Mouse (Mus musculus) cerebellum, postnatal 10 days (tissue): ENCODE data around the gene Ttc29.

ENCODE experiments used
- DNase-seq, 2 experiments: peaks; one replicate each; pipeline ENCODE4 v3.0.0; 2021; ENCODE audit warnings: mixed read lengths in 2 of 2

Gene Ttc29

DNA sequence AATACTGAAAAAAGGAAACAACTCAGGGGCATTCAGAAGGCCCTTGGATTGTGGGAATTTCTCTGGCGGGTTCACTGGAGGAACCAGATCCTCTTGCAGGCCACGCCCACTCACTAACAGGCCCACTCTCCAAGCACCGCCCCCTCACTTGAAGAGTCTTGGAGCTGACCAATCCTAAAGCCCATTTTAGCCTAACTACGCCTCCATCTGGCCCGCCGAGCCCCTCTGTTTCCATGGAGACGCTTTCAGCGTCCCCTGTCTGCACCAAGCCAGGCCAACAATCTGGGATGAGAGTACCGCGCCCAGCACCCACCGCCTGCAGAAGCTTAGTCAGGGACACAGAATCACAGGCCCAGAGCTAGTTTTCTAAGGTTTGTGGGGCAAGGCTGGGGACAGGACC lies at the start of gene Ttc29:
TSS of gene Ttc29 (plus strand) at position 224 of the 400 bp plus-strand sequence.
- peak; percentile 70 to 78 for DNase-seq

DNA sequence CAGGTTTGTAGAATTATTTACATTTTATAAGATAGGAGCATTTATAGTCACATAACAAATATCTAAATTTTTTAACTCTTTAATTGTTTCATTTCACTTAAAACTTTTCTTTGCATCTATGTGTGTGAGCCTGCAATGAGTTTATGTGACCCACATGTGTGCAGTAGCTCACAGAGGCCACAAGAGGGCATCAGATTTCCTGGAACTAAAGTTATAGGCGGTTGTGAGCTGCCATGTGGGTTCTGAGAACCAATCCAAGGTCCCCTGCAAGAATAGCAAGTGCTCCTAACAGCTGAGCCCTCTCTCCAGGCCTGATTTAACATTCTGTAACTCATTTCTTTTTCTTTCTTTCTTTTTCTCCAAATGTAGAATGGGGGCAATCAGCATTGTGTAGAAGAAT lies 41.7 kb upstream of the Ttc29 start:
- DNase-seq: no peak

GRCm38 (mm10) chr8:78182654-78183053 lies 30.4 kb upstream of the Ttc29 start:
- DNase-seq: no peak

GRCm38 (mm10) chr8:78183414-78183813 lies 29.7 kb upstream of the Ttc29 start:
- DNase-seq: no peak

DNA sequence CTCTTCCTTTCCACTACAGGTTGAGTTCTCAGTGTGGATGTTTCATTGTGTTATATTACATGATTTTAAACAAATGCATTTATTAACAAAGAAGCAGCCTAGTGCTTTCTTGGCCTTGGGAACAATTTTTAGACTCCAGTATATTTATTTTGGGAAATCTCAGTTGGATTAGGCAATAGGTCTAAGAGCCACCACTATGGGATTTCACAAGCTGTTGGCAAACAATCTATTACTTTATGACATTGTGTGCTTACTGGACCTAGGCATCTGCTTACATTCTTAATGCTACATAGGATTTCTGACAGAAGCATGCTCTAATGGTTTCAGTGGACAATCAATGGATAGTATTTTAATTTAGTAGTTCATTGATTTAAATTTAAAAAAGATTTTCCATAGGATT lies 26.0 kb upstream of the Ttc29 start:
- DNase-seq: no peak

- peak; percentile 35 to 54 for DNase-seq
Measured at GRCm38 (mm10) chr8:78204229-78204628, 8.9 kb upstream of the Ttc29 start.

- no peak for DNase-seq
Measured at GRCm38 (mm10) chr8:78210424-78210823, 2.7 kb upstream of the Ttc29 start.

GRCm38 (mm10) chr8:78214645-78215044 lies 1.5 kb downstream of the Ttc29 start:
- no peak for DNase-seq

GRCm38 (mm10) chr8:78226087-78226486 lies 13.0 kb downstream of the Ttc29 start:
- no peak for DNase-seq

GRCm38 (mm10) chr8:78230721-78231120 lies 17.6 kb downstream of the Ttc29 start:
- no peak for DNase-seq

GRCm38 (mm10) chr8:78232870-78233707 lies 20.0 kb downstream of the Ttc29 start:
- DNase-seq: peak in 1 of 2 experiments; percentile 27

GRCm38 (mm10) chr8:78233708-78234201 lies 20.7 kb downstream of the Ttc29 start:
- DNase-seq: peak; percentile 39 to 48

DNA sequence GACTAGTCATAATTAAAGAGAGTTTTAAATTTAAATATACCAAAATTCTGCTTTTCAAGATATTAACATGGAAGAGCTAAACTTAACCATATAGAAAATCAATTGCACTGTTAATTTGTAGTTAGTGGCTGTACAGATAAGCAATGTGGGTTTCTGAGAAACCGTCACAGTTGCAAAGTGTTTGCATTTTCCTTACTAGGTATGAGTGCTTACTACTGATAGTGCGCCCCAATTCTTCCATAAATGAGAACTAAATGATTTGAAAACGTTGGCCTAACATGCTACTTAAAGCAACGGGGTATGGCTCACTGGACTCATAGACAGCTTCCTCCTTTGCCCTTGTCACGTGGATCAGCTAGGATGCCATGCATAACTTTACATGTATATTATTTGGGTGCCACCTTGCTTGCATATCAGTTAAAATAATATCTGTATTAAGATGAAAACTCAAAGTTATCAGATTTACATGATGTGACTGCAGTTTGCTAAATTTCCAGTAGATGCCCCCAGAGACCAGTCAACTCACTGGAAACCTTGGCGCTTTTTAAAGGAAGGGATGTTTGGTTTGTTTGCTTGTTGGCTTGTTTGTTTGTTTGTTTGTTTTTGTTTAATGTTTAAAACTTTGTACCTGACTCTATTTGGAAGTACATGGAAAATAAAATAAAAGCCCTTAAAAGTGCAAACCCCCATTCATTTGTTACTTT lies 25.0 kb downstream of the Ttc29 start:
- DNase-seq: peak; percentile 56 to 70

GRCm38 (mm10) chr8:78251115-78251514 lies 38.0 kb downstream of the Ttc29 start:
- DNase-seq: no peak

DNA sequence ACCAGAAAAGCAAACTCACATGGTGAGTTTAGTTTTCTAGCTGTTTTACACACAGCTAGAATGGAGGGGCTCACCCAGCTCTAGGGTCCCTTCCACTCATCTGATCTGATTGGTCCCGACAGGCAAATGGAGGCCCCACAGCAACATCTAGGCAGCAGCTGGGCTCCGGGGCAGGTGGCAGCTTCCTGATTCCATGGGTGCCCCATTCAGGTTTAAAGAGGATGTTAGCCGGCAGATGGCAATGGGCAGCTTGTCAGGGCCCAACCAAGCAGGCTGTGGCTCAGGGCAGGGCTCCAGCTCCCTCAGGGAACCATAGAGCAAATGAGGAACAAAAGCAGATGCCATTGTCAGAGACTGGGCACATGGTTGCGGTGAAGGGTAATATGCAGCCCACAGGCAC lies 41.3 kb downstream of the Ttc29 start:
- DNase-seq: peak; percentile 92 to 94

DNA sequence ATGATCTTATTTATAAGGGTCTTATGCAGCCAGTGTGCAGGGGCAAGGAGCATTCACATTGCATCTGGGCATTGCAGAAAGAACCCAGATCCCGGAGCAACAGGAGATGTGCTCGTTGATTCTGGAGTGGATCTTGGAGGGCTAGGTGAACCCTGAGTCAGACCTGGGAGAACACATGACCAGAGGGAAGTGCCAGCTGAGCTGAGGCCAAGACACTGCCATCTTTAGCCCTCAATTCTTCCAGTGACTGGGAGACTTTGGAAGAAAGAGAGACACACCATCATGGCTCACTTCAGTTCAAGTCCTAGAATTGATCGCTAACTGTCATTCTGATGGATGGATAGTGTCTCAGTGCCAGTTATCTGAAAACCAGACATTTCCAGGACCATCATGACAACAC lies 41.9 kb downstream of the Ttc29 start:
- peak; percentile 50 to 59 for DNase-seq

DNA sequence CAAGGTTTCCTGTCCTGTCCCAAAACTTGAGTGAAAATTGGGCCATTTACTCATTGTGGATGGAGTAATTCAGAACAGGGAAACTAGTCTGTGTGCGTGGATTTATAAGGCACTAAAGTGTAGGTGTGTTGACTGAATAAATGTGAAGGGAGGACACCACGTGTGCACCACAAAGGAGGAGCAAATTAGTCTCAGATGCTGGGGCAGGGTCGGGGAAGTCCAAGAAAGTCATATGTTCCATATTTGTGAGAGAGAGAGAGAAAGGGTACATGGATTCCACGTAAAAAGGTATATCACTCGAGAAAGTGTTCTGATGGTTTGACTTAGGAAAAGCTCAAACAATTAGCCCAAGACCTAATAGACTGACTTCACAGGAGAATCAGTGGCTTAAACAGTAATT lies 52.4 kb downstream of the Ttc29 start:
- no peak for DNase-seq

DNA sequence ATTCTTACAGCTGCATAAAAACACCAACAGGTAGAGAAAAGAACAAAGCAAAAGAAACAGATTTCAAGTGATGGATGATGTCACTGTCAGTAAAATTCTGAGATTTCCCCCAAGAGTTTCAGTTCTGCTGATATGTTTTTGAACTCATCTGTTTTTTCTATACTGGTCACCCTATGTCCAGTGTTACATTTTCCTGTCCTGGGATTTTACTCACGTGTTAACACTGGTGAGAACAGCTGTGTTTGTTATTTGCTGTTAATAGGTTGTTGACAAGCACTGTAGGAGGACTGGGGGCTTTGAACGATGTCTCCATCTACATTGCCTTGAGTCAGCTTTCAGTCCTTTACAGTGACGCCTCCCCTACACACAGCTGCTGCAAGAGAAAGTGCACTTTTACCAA lies 53.1 kb downstream of the Ttc29 start:
- DNase-seq: no peak

DNA sequence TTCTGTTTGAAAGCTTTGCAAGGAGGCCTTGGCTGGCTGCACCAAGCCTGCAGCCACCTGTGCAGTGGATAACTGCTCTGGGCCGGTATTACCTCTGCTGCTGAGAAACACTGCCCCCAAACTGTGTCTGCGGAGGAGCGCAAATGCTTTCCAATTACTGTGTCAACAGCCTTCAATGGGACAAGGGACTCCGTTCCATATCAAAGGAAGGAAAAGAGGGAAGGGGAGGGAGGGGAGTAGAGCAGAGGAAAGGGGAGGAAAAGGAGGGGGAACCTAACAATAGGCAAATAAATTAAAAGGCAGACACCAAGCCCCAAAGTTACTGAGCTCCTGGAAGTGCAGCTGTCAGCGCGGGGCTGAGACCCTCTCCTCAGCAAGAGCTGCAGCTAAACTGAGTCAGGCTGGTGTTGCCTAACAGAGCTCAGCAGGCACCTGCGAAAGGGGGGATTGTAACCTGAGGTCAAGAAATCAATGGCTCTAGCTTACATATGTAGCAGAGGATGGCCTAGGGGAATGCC lies 54.9 kb downstream of the Ttc29 start:
- DNase-seq: no peak

- no peak for DNase-seq
Measured at GRCm38 (mm10) chr8:78269281-78269680, 56.2 kb downstream of the Ttc29 start.

DNA sequence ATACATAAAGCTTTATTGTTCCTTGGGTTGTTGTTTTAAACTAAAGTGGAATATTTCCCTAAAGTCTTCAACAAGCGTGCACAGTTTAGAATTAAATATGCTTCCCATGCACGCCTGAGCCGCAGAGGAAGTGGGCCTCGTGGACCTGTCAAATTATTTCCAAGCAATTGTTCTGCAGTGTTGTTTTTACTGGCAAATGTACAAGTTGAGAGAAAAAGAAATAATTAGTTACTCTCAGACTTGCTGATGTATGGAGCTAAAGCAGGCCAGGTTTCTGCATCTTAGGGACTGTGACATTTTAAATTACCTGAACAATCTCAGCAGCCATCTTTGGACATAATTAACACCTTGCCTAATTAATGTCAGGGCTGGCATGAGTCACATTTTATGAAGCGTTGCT lies 58.3 kb downstream of the Ttc29 start:
- no peak for DNase-seq

DNA sequence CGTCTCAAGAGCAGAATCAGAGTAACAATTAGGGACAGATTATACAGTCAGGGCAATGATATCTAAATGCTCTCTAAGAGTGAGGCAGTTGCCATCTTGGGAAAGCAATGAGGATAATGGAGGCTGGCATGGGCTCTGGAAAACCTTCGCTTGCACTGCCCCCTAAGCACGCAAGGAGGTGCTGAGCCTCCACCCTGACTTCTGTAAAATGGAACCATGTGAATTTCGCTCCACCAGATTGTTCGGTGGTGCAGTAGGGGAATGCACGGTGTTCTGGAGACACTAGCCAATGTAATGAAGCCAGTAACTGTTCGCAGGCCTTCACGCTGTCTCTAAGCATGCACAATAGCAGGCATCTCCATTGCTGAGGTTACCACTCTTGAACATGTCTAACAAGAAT lies 63.0 kb downstream of the Ttc29 start:
- DNase-seq: no peak

DNA sequence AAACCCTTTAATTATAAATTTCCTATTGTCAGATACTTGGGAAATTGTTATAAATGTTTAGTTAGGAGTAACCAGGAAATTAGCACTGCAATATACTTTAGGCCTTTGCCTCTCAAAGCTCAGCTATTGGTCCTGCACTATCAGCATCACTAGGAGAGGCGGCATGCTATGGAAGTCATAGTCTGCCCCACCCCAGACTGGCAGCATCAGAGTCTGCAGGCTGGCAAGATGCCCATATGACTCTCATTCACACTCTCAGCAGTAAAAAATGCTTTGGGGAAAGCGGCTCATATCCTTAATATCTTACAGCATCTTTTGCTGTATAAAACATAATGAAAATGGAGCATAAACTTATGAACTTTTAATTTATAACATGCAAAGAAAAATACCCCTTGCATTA lies 64.3 kb downstream of the Ttc29 start:
- peak; percentile 55 to 57 for DNase-seq

- no peak for DNase-seq
Measured at GRCm38 (mm10) chr8:78278598-78278997, 65.5 kb downstream of the Ttc29 start.
